Mouse (Mus musculus): Measurements from ENCODE around the gene Amer3.
"Not testable (repeated sequence)": the region's sequence is repeated elsewhere in the genome, so short reads cannot be mapped to it uniquely, and the experiment has no call there.

DNA sequence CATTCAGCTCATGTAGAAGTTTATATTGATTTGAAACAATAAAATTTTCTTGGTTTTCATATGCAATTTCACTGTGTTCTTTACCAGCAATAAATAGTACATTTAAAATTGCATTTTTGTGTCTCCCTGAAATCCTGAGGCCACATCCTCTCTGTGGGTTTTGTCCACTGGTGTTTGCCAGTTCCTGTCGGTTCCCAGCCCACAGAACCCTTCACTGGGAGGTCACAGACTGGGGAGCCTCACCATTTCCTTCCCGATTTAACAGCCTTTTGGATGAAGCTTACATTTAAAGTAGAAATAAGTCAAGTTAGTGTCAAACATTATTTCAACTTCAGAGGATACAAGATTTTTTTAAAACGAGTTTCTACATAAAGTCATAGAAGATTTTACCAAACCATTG is 44.9 kb upstream of the Amer3 start:
- TF ChIP-seq CTCF (IDR thresholded peaks at IDR 0.05; ENCODE audit: borderline replicate concordance, insufficient read depth, low read length); POLR2A (IDR thresholded peaks at IDR 0.05; ENCODE audit: low read depth, low read length): not testable (repeated sequence)

Measured in embryonic fibroblast, embryonic 13.5 days (primary cell).